Mouse (Mus musculus) liver, embryonic 12.5 days (tissue): Measurements from ENCODE around the gene Notch1. TPM values are rescaled to one million over a fixed set of nuclear protein-coding genes. Genes with fewer than 3 reads are reported as not detected.
A peak's percentile ranks its signal among the peaks of the same experiment; 100 is the strongest.

Experiments used
- ATAC-seq: fragments of 200-750 bp; cut with Nextera tagmentation; 2 replicates; pipeline ENCODE4 v1.8.0; 2017; ENCODE audit warnings: moderate number of reproducible peaks, mild to moderate bottlenecking, moderate library complexity
- H3K27ac ChIP-seq: fragments of 300-500 bp; sonication (generic); 2 replicates; pipeline ENCODE4 v1.5.1; 2016; ENCODE audit warnings: mild to moderate bottlenecking
- H3K27me3 ChIP-seq: fragments of 300-500 bp; sonication (generic); replicated peaks from 2 replicates; pipeline ENCODE4 v1.6.1; 2016; ENCODE audit warnings: mild to moderate bottlenecking, moderate library complexity
- H3K36me3 ChIP-seq: fragments of 300-500 bp; sonication (generic); 2 replicates; pipeline ENCODE4 v1.6.1; 2016; ENCODE audit warnings: mild to moderate bottlenecking, moderate library complexity
- H3K4me1 ChIP-seq: fragments of 300-500 bp; sonication (generic); 2 replicates; pipeline ENCODE4 v1.6.1; 2016
- H3K4me2 ChIP-seq: fragments of 300-500 bp; sonication (generic); 2 replicates; pipeline ENCODE4 v1.6.1; 2016; ENCODE audit warnings: mild to moderate bottlenecking, moderate library complexity
- H3K4me3 ChIP-seq: fragments of 300-500 bp; sonication (generic); 2 replicates; pipeline ENCODE4 v1.5.1; 2016; ENCODE audit warnings: mild to moderate bottlenecking, moderate library complexity
- H3K9ac ChIP-seq: fragments of 300-500 bp; sonication (generic); 2 replicates; pipeline ENCODE4 v1.6.1; 2016; ENCODE audit warnings: mild to moderate bottlenecking, moderate library complexity
- H3K9me3 ChIP-seq: fragments of 300-500 bp; sonication (generic); replicated peaks from 2 replicates; pipeline ENCODE4 v1.6.1; 2016; ENCODE audit warnings: mild to moderate bottlenecking, moderate library complexity
- WGBS: fragments of 180-500 bp; shearing (Covaris S2); methylation state at CpG from one replicate; pipeline ENCODE4 v1.1.7; 2016; ENCODE audit not compliant: insufficient replicate concordance; 5-methylcytosine and 5-hydroxymethylcytosine counted together
- polyA plus RNA-seq: library from polyadenylated mRNA; unstranded; fragments of >200 nt; fragmentation: Nextera tagmentation; extraction: Ambion mirVana; gene quantifications from 2 replicates; pipeline ENCODE4 v1.2.1, GENCODE M21; 2016

Notch1 gene
- polyA plus RNA-seq, 1 experiment from 2014 or later: 4.4 TPM

DNA sequence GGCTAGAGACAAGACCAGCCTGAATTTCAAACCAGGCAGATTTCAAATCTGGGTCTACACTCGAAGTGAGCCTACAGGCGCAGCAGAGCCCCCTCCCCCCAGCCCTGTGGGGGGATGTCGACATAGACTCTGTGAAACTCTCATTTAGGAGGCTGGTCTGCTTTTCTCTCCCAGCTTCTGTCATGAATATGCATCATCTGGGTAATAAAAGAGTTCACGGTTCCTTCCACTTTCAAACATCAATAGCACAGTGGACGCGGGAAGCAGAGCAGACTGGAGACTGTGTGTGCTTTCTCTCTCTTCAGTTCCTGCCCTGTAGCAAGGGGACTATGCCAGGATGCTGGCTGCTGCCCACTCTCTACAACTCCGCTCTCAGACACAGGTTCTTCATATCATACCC, 30.8 kb downstream of the Notch1 start:
- no peaks in the 10 kb centered on the region for H3K9me3 ChIP-seq
- WGBS: 53% methylated on average over 7 of the region's 7 CpGs
- H3K4me3 ChIP-seq: no peak overlapping the region
- peaks cover 22% of the 10 kb centered on the region for H3K36me3 ChIP-seq
- no peaks in the 10 kb centered on the region for H3K27me3 ChIP-seq
- H3K4me2 ChIP-seq: no peak overlapping the region
- no peak overlapping the region for H3K9ac ChIP-seq
- peaks cover 67% of the 10 kb centered on the region for H3K4me1 ChIP-seq
- ATAC-seq: no peak
- H3K27ac ChIP-seq: no peak overlapping the region

DNA sequence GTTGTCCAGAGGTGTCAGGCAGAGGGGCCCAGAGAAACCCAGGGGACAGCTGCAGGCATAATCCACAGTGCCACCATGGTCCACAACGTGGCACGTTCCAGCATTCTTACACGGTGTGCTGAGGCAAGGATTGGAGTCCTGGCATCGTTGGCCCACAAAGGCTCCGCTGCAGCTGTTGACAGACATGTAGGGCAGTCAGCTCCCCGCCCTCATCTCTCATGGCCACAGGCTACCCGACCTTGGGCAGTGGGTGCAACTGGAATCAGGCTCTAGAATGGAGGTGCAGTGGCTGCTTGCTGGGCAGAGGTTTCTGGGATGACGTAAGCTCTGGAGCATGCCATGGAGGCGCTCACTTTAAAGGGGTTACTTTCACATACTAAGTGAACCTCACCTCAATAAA, 31.2 kb downstream of the Notch1 start:
- H3K36me3 ChIP-seq: peaks cover 26% of the 10 kb centered on the region
- no peaks in the 10 kb centered on the region for H3K27me3 ChIP-seq
- H3K4me2 ChIP-seq: no peak overlapping the region
- H3K4me1 ChIP-seq: peaks cover 66% of the 10 kb centered on the region
- ATAC-seq: no peak
- WGBS: 66% methylated on average over 9 of the region's 9 CpGs
- H3K9ac ChIP-seq: no peak overlapping the region
- no peak overlapping the region for H3K4me3 ChIP-seq
- no peaks in the 10 kb centered on the region for H3K9me3 ChIP-seq
- no peak overlapping the region for H3K27ac ChIP-seq

DNA sequence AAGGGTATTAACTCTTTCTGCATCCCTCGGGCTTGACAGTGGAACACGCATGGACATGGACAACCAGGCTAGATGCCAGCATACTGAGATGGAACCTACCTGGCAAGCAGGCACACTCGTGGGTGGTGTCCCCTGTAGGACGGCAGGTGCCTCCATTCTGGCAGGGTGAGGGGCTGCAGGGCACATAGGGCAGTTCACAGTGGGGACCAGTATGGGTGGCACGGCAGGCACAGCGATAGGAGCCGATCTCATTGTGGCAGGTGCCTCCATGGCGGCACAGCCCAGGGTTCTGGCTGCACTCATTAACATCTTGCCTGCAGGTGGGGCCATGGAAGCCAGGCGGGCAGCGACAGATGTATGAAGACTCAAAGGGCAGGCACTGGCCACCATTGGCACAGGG, 32.3 kb downstream of the Notch1 start:
- H3K4me1 ChIP-seq: peaks cover 61% of the 10 kb centered on the region
- WGBS: 77% methylated on average over 10 of the region's 10 CpGs
- ATAC-seq: no peak
- no peak overlapping the region for H3K9ac ChIP-seq
- H3K4me3 ChIP-seq: no peak overlapping the region
- peak overlapping the region; percentile 13; the same call in 1 of the 2 replicates for H3K27ac ChIP-seq
- H3K36me3 ChIP-seq: peaks cover 37% of the 10 kb centered on the region
- no peaks in the 10 kb centered on the region for H3K27me3 ChIP-seq
- no peaks in the 10 kb centered on the region for H3K9me3 ChIP-seq
- H3K4me2 ChIP-seq: no peak overlapping the region

DNA sequence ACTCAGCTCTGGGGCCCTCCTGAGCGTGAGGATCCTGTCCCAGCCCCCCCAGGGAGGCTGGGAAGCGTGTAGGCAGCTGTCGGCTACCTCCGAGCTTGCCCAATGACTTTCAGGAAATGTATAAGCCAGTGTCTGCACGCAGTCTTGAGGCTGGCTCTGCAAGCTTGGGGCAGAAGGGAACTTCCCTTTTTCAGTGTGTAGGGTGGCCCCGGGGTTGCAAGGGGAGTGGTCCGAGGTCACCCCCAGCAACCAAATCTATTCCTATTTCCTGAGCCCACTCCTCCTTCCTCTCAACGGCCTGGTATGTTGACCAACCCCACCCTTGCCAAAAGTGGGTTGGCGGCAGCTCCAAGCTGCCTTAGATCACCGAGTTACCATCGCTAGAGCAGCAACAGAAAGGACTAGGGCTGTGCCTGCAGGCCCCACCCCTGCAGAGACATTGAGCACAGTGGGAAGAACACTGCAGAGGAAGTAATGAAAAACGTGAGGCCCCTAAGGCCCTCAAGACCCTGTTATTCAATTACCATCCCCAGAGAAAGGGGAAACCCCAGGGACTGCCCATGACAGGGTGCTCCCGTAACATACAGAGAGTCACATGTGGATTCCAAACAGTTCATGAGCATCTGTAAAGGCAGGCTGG, 33.1 kb downstream of the Notch1 start:
- Histone ChIP-seq H3K4me2 (peak overlapping the region; percentile 19; the same call in 1 of the 2 replicates), H3K36me3 (peaks cover 44% of the 10 kb centered on the region), H3K27me3 (no peaks in the 10 kb centered on the region), H3K27ac (peak overlapping the region; percentile 39; the same call in 1 of the 2 replicates), H3K4me1 (peaks cover 60% of the 10 kb centered on the region), H3K4me3 (no peak overlapping the region), H3K9ac (no peak overlapping the region), H3K9me3 (no peaks in the 10 kb centered on the region)
- peak; percentile 27; the same call in 1 of the 2 replicates for ATAC-seq
- 16% methylated on average over 13 of the region's 13 CpGs for WGBS

DNA sequence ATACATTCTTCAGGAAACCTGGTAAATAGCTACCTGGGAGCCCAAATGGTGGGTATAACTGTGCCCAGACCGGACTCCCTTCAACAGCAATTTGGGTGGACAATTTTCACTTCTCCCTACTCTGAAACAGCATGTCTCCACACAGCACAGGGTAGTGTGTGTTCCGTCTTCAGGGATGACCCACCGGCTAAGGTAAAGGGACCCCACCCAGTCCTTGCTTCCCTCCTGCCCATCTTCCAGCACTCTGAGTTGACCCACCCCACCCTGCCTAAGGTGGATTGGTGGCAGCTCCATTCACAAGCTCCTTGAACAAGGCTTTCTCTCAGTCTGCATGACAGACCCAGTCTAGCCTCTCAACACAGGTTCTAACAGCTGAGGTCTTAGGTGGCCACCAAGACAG, 33.6 kb downstream of the Notch1 start:
- WGBS: 40% methylated on average over 3 of the region's 3 CpGs
- Histone ChIP-seq H3K27me3 (no peaks in the 10 kb centered on the region), H3K36me3 (peaks cover 49% of the 10 kb centered on the region), H3K9me3 (no peaks in the 10 kb centered on the region), H3K4me2 (peak overlapping the region; percentile 19; the same call in 1 of the 2 replicates), H3K27ac (peak overlapping the region; percentile 39; the same call in 1 of the 2 replicates), H3K4me1 (peaks cover 60% of the 10 kb centered on the region), H3K4me3 (no peak overlapping the region), H3K9ac (no peak overlapping the region)
- peak; percentile 4; the same call in 1 of the 2 replicates for ATAC-seq

DNA sequence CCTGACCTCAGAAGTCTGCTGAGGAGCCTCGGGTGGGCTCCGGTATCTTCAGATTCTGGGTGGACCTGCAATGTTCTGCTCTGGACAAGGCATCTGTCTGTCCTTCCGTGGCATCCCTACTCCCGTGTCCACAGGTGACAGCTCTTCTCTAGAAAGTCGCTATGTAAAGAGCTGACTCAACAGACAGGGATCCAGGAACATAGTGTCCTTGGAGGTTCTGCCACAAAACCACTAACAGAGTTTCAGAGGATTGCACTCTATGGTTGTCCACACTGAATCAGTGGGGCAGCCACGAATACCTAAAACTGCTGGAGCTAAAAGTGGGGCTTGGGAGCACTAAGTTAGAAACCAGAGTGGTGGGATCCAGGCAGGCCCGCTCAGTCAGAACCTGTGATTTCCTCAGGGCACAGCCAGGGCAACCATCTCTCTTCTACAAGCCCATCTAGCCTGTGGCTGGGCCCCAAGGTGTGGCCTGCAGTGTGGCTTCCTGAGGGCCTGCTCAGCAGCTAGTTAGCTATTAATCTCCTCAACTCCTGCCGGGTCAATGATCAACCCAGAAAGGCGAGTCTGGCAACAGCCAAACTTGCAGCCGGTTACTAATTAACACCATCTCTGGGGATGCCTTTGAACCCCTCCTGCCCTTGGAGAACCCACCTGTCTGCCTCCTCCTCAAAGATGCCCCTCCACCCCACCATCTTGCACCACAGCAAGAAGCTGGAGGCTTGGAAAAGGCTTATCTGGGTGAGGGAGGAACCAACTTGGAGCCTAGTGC, 34.6 kb downstream of the Notch1 start:
- H3K36me3 ChIP-seq: peaks cover 59% of the 10 kb centered on the region
- peaks cover 51% of the 10 kb centered on the region for H3K4me1 ChIP-seq
- no peak overlapping the region for H3K4me2 ChIP-seq
- no peak overlapping the region for H3K9ac ChIP-seq
- 49% methylated on average over 10 of the region's 10 CpGs for WGBS
- no peak overlapping the region; the same call in 1 of the 2 replicates for H3K27ac ChIP-seq
- no peaks in the 10 kb centered on the region for H3K9me3 ChIP-seq
- peak; percentile 16; the same call in 1 of the 2 replicates for ATAC-seq
- no peaks in the 10 kb centered on the region for H3K27me3 ChIP-seq
- no peak overlapping the region for H3K4me3 ChIP-seq

DNA sequence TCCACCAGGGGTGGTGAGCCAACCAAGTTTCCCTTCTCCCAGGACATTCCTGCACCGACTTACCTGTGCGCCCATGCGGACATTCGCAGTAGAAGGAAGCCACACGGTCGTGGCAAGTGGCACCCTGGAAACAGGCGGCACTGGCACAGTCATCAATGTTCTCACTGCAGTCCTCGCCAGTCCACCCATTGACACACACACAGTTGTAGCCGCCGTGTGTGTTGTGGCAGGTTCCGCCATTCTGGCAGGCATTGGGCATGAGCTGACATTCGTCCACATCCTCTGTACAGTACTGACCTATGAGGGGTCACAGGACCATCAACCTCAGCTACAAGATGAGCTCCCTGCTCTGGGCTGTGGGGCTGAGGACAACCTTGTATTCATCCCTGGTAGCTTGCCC, 35.6 kb downstream of the Notch1 start:
- 79% methylated on average over 12 of the region's 12 CpGs for WGBS
- no peaks in the 10 kb centered on the region for H3K9me3 ChIP-seq
- no peak overlapping the region for H3K27ac ChIP-seq
- no peak overlapping the region for H3K4me3 ChIP-seq
- H3K4me2 ChIP-seq: no peak overlapping the region
- H3K4me1 ChIP-seq: peaks cover 43% of the 10 kb centered on the region
- peaks cover 69% of the 10 kb centered on the region for H3K36me3 ChIP-seq
- ATAC-seq: no peak
- H3K27me3 ChIP-seq: no peaks in the 10 kb centered on the region
- H3K9ac ChIP-seq: no peak overlapping the region

DNA sequence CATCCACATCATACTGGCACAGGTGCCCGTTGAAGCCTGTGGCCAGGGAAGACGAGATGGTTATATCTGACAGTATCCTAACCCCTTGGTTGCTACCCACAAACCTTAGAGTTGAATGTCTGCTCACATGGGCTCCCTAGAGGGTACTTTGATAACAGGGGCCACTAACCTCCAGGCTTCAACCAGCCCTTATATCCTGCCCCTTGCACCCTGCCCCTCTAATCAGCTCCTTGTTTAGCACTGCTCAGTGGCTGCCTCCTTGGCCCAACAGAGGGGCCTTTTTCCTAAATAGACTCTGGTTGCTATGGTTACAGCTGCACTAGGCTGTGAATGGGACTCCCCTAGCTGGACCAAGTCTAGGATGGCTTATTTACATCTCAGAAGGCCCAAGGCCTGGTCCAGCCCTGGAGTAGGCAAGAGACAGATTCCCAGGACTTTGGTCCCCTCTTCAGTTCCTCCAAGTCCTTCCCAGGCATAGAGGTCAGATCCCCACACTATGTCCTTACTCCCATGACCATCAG, 37.7 kb downstream of the Notch1 start:
- Histone ChIP-seq H3K4me3 (no peak overlapping the region), H3K4me2 (no peak overlapping the region), H3K27ac (no peak overlapping the region), H3K9ac (no peak overlapping the region), H3K4me1 (peaks cover 39% of the 10 kb centered on the region), H3K27me3 (no peaks in the 10 kb centered on the region), H3K9me3 (no peaks in the 10 kb centered on the region), H3K36me3 (peaks cover 66% of the 10 kb centered on the region)
- ATAC-seq: no peak
- WGBS: 72% methylated on average over 2 of the region's 2 CpGs

DNA sequence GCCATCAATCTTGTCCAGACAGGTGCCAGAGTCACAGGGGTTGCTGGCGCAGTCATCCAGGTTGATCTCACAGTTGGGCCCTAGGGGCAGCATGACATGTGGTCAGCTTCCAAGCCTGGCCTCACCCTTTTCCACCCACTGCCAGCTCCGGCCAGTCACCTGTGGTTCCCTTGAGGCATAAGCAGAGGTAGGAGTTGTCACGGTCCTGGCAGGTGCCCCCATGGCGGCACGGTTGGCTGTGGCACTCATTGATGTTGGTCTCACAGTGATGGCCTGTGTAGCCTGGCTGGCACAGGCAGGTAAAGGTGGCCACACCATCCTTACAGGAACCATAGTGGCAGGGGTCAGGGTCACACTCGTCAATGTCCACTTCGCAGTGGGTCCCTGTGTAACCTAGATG, 38.6 kb downstream of the Notch1 start:
- peaks cover 30% of the 10 kb centered on the region for H3K4me1 ChIP-seq
- H3K9me3 ChIP-seq: no peaks in the 10 kb centered on the region
- H3K27me3 ChIP-seq: no peaks in the 10 kb centered on the region
- no peak overlapping the region for H3K9ac ChIP-seq
- no peak overlapping the region for H3K27ac ChIP-seq
- ATAC-seq: no peak
- H3K36me3 ChIP-seq: peaks cover 74% of the 10 kb centered on the region
- WGBS: 83% methylated on average over 7 of the region's 7 CpGs
- no peak overlapping the region for H3K4me2 ChIP-seq
- H3K4me3 ChIP-seq: no peak overlapping the region

DNA sequence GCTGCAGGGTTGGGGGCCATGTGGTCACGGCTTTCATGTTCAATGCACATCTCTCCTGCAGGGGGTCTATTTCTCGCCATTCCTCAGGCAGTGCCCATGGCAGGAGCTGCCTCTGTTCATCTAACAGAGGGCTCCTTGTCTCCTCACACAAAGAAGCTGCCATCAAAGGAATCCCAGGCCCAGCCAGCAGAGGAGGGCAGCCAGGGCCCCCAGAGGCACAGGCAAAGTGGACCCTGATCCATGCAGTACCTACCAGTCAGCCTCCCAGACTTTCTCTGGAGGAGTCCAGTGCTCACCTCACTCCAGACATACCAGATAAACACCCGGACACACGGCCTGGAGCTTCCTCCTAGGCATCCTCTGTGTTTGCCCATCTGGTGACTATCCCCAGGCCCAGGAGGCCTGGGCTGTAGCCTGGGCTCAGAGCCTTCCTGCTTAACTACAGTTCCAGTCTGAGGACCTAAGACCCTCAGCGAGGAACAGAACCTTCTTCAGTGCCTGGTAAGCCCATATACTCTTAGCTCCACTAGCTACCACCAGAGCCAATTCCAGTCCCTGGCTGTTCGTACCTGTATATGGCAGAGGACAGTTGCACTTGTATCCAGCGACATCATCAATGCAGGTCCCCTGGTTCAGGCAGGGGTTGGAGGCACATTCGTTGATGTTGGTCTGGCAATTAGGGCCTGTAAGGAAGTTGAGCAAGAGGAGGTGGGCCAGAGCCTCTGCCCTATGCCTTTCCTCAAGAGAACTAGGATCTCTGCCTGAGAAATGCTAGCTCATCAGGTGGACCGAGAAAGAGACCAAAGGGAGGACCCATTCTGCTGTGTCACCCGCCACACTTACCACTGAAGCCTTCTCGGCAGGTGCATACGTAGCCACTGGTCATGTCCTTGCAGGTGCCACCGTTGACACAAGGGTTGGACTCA, 40.7 kb downstream of the Notch1 start:
- no peak overlapping the region for H3K4me2 ChIP-seq
- no peak overlapping the region for H3K4me3 ChIP-seq
- 55% methylated on average over 13 of the region's 13 CpGs for WGBS
- no peaks in the 10 kb centered on the region for H3K9me3 ChIP-seq
- H3K27me3 ChIP-seq: no peaks in the 10 kb centered on the region
- peaks cover 84% of the 10 kb centered on the region for H3K36me3 ChIP-seq
- no peak overlapping the region; the same call in 1 of the 2 replicates for H3K9ac ChIP-seq
- H3K4me1 ChIP-seq: peaks cover 10% of the 10 kb centered on the region
- peak overlapping the region; percentile 49; the same call in 1 of the 2 replicates for H3K27ac ChIP-seq
- no peak for ATAC-seq

DNA sequence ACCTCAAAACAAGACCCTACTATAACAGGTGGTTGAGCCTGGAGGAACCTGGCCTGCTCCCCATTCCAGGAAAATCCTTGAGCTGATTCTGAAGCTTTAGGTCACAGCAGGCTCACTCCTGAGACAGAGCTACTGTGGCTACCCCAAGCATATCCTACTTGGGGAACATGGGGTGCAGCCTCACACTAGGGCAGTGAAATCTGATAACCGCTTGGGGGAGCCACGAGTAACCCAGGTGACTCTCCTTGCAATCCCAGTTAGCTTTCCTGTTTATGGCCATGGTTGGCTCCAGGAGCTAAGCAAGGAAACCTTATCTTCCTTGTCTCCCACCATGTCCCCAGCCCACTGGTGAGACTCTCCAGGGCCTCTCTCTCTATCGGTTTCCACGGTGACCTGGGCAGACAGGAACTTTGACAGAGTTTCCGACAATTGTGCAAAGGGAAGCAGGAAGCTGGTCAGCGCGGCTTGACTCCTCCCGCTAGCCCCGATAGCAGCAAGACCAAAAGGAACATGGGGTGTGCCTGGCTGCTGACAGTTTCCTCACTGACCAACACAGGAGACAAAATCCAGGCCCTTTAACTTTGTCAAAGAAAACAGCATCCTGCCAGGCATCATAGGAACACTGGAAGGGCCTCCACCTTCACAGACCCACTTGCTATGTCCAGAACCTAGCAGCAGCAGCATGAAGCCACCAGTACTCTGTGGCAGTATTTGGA, 41.5 kb downstream of the Notch1 start:
- Histone ChIP-seq H3K27me3 (no peaks in the 10 kb centered on the region), H3K4me1 (peaks cover 10% of the 10 kb centered on the region), H3K4me2 (peak overlapping the region; percentile 6; the same call in 1 of the 2 replicates), H3K27ac (peak overlapping the region; percentile 49; the same call in 1 of the 2 replicates), H3K4me3 (no peak overlapping the region), H3K9me3 (no peaks in the 10 kb centered on the region), H3K9ac (no peak overlapping the region), H3K36me3 (peaks cover 84% of the 10 kb centered on the region)
- ATAC-seq: peak; percentile 31; the same call in 1 of the 2 replicates
- WGBS: 15% methylated on average over 9 of the region's 9 CpGs
